Mouse (Mus musculus) heart, adult 2 months (tissue): ENCODE measurements around the gene Klhl8. TPM values are rescaled to one million over a fixed set of nuclear protein-coding genes. Genes with fewer than 3 reads are reported as not detected.

Experiments used
- DNase-seq, 2 experiments: peaks; one replicate each; pipeline ENCODE4 v3.0.0; 2021
- H3K27ac ChIP-seq: fragments of 200-600 bp; 2 replicates; pipeline ENCODE4 v1.8.1; 2022
- H3K27me3 ChIP-seq: fragments of 200-500 bp; 2 replicates; pipeline ENCODE4 v1.6.1; 2012; ENCODE audit warnings: mild to moderate bottlenecking, low read length, inconsistent platforms, mixed read lengths; ENCODE audit not compliant: control insufficient read depth, insufficient read depth
- H3K36me3 ChIP-seq: fragments of 200-500 bp; 2 replicates; pipeline ENCODE4 v1.6.1; 2012; ENCODE audit warnings: low read length, inconsistent platforms; ENCODE audit not compliant: control insufficient read depth, insufficient read depth
- H3K4me1 ChIP-seq: fragments of 200-500 bp; 2 replicates; pipeline ENCODE4 v1.6.1; 2011; ENCODE audit warnings: low read length; ENCODE audit not compliant: control insufficient read depth, insufficient read depth
- H3K4me3 ChIP-seq: fragments of 200-600 bp; 2 replicates; pipeline ENCODE4 v1.8.1; 2022
- H3K79me2 ChIP-seq: fragments of 200-500 bp; replicated peaks from 2 replicates; pipeline ENCODE4 v1.6.1; 2012; ENCODE audit warnings: mild to moderate bottlenecking, inconsistent platforms, low read length, moderate library complexity, mixed read lengths; ENCODE audit not compliant: control insufficient read depth, insufficient read depth
- H3K9ac ChIP-seq: fragments of 200-500 bp; 2 replicates; pipeline ENCODE4 v1.6.1; 2012; ENCODE audit warnings: low read depth, mild to moderate bottlenecking, control low read depth, inconsistent platforms, low read length, mixed read lengths
- CTCF ChIP-seq: fragments of 200-600 bp; IDR thresholded peaks from 2 replicates; pipeline ENCODE4 v1.8.1; 2022; ENCODE audit warnings: antibody characterized with exemption, mild to moderate bottlenecking, moderate library complexity
- EP300 ChIP-seq: fragments of 200-500 bp; IDR thresholded peaks from 2 replicates; pipeline ENCODE4 v1.6.1; 2011; ENCODE audit warnings: low read depth, low read length, control low read depth; ENCODE audit not compliant: insufficient read depth
- POLR2A ChIP-seq: fragments of 200-500 bp; IDR thresholded peaks from 2 replicates; pipeline ENCODE4 v1.6.1; 2011; ENCODE audit warnings: mild to moderate bottlenecking, low read depth, low read length, control low read depth; ENCODE audit not compliant: insufficient read depth
- WGBS: fragments of 180-500 bp; shearing (Covaris S2); methylation state at CpG from one replicate; pipeline ENCODE4 v1.1.7; 2018; 5-methylcytosine and 5-hydroxymethylcytosine counted together
- intact Hi-C: fragments of 180-260 bp; cut with DNase I; formaldehyde crosslinking; loops from one replicate; pipeline ENCODE4 v1.15.1; 2025
- polyA plus RNA-seq: library from polyadenylated mRNA; depleted of rRNA; stranded (reverse); fragments of >200 nt; gene quantifications from 2 replicates; pipeline ENCODE4 v1.2.3, GENCODE M21; 2012
- total RNA-seq, 2 experiments: library from RNA; stranded (reverse); gene quantifications; 2 replicates each; pipeline ENCODE4 v1.2.3; 2021

Klhl8 gene
- total and polyA plus RNA-seq, 3 experiments, result 7.7 to 12.1 (median 11.0) TPM

DNA sequence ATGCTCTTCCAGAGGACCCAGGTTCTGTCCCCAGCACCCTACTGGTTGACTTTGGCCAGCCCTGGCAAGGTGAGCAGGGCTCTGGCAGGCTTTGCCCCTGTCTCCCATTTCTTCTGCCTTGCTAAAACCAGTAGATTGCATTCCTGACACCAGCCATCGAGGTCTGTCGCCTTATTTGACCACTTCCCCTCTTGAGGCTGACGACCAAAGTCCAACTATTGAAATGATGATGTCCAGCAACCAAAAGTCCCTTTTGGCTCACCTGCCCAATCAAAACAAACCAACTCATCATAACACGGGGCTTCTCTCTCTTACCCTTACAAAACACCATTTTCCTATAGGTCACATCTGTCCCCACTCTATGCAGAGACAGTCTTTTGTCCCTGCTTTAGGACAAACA, 2.1 kb upstream of the Klhl8 start:
- no peaks in the 10 kb centered on the region for H3K79me2 ChIP-seq
- DNase-seq, result no peak
- no peaks in the 10 kb centered on the region; the same call in 1 of the 2 replicates for H3K36me3 ChIP-seq
- no peak overlapping the region for H3K4me3 ChIP-seq
- 50% methylated on average over 4 of the region's 4 CpGs for WGBS
- no peak overlapping the region for H3K27ac ChIP-seq
- no peak overlapping the region for H3K9ac ChIP-seq
- no peaks in the 10 kb centered on the region for H3K27me3 ChIP-seq
- no peak for TF ChIP-seq CTCF
- TF ChIP-seq POLR2A, result no peak
- TF ChIP-seq EP300, result no peak
- intact Hi-C loops, result loop anchor here (10.0 kb wide), 1 partner anchor 552 kb away; no protein-coding TSS in a partner anchor
- peaks cover 5% of the 10 kb centered on the region for H3K4me1 ChIP-seq

DNA sequence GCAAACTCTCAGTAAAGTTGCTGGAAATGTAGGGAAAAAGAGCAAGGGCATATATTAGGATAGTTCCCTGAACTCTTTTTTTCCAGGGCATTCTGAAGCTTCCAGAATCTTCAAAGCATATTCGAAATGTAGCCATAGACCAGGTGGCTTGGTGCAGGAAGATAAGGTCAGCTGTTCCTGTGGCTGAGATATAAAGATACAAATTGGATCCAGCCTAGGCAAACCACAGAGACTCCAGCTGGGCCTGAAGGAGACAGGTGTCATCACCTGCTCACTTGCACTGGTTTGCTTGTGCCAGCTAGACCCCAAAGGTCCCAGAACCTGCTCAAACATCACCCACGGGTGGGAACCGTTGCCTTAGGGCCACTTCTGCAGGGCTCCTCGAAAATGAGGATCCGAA, 496 bp upstream of the Klhl8 start:
- peak overlapping the region; percentile 81; the same call in 1 of the 2 replicates for H3K4me3 ChIP-seq
- TF ChIP-seq POLR2A (no peak), CTCF (no peak), EP300 (no peak)
- no peaks in the 10 kb centered on the region for H3K27me3 ChIP-seq
- no peaks in the 10 kb centered on the region for H3K79me2 ChIP-seq
- peaks cover 6% of the 10 kb centered on the region for H3K4me1 ChIP-seq
- 78% methylated on average over 5 of the region's 5 CpGs for WGBS
- H3K9ac ChIP-seq, result no peak overlapping the region
- H3K36me3 ChIP-seq, result no peaks in the 10 kb centered on the region; the same call in 1 of the 2 replicates
- DNase-seq, result no peak
- intact Hi-C loops, result loop anchor here (10.0 kb wide), 1 partner anchor 553 kb away; no protein-coding TSS in a partner anchor
- no peak overlapping the region for H3K27ac ChIP-seq

DNA sequence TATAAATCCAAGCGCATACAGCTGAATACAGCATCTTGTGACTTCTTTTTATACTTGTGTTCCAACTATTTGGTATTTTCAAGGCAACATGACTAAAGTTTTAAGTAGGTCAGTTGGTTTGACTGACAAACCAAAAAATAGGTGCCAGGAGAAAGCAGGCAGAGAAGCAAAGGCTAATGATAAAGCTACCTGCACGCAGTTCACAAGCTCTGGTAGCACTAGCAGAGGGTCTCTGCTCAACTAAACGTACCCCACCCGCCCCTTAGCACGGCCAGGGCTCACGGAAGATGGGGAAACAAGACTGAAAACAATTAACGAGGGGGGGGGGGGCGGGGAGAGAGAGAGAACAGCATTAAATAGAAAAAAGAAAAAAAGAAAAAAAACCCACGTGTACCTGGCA, 903 bp downstream of the Klhl8 start:
- Histone ChIP-seq H3K4me3 (peak overlapping the region; percentile 81), H3K27me3 (no peaks in the 10 kb centered on the region), H3K27ac (no peak overlapping the region; the same call in 1 of the 2 replicates), H3K4me1 (peaks cover 6% of the 10 kb centered on the region), H3K36me3 (no peaks in the 10 kb centered on the region; the same call in 1 of the 2 replicates), H3K9ac (no peak overlapping the region), H3K79me2 (no peaks in the 10 kb centered on the region)
- no peak for DNase-seq
- WGBS, result 24% methylated on average over 8 of the region's 9 CpGs
- TF ChIP-seq POLR2A, result no peak
- TF ChIP-seq EP300, result no peak
- TF ChIP-seq CTCF, result no peak
- intact Hi-C loops, result loop anchor here (10.0 kb wide), 1 partner anchor 555 kb away; no protein-coding TSS in a partner anchor

DNA sequence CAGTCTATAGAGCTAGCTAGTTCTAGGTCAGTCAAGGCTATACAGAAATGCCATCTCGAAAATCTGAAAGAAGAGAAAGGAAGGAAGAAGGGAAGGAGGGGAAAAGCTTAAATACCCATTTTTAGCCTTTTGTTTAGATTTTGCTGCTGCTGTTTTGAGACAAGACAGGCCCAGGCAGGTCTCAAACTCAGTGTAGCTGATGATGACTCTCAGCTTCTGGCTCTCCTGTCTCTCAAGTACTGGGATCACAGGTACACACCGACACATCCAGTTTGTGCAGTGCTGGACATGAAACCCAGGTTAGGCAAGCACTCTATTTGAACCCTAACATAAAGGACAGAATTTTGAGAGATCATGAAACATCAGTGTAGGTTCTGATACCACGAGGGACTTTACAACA, 1.6 kb downstream of the Klhl8 start:
- no peak overlapping the region; the same call in 1 of the 2 replicates for H3K4me3 ChIP-seq
- WGBS, result 64% methylated on average over 3 of the region's 3 CpGs
- no peak overlapping the region for H3K9ac ChIP-seq
- DNase-seq, result no peak
- no peaks in the 10 kb centered on the region; the same call in 1 of the 2 replicates for H3K36me3 ChIP-seq
- intact Hi-C loops, result no loop called here
- H3K27ac ChIP-seq, result peak overlapping the region; percentile 38
- H3K27me3 ChIP-seq, result no peaks in the 10 kb centered on the region
- H3K4me1 ChIP-seq, result peaks cover 6% of the 10 kb centered on the region
- H3K79me2 ChIP-seq, result no peaks in the 10 kb centered on the region
- TF ChIP-seq POLR2A, result no peak

DNA sequence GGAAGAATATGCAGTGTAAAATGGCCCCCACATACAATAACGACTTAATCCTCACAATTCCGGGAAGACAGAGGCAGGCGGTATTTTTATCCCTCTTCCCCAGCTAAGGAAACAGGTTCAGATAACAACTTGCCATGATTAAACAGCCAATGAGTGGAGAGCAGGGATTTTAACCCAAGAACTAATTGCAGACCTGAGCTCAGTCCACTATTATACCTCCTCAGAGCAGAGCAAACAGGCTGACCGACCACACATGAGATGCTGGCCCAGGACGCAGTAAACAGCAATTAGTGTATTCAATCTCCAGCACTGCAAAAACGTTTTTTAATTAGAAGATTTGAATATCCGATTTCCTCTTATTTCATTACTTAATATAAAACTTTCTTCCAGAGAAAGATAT, 2.2 kb downstream of the Klhl8 start:
- H3K36me3 ChIP-seq, result no peaks in the 10 kb centered on the region; the same call in 1 of the 2 replicates
- no peak for TF ChIP-seq EP300
- no peak for TF ChIP-seq CTCF
- TF ChIP-seq POLR2A, result no peak
- H3K79me2 ChIP-seq, result no peaks in the 10 kb centered on the region; the same call in 1 of the 2 replicates
- intact Hi-C loops, result no loop called here
- peak overlapping the region; percentile 38 for H3K27ac ChIP-seq
- no peak overlapping the region for H3K4me3 ChIP-seq
- peaks cover 6% of the 10 kb centered on the region for H3K4me1 ChIP-seq
- 30% methylated on average over 7 of the region's 7 CpGs for WGBS
- H3K9ac ChIP-seq, result no peak overlapping the region
- DNase-seq, result no peak
- no peaks in the 10 kb centered on the region for H3K27me3 ChIP-seq

DNA sequence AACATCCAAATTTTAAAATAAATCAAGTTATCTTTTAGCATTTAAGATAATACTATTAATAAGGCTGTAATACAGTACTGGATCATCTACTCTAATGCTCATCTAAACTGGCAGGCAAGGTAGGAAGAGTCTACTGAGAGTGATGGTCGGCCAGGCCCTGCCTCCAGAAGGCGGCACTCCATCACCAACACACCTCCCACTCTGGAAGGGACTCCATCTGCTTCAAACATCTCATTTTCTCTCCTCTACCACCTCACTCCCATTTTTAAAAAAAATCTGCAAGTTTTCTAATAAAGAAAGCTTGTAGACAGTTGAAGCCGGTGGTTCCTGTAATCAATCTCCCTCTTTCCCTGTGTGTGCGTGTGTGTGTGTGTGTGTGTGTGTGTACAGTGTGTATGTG, 3.2 kb downstream of the Klhl8 start:
- intact Hi-C loops, result no loop called here
- Histone ChIP-seq H3K27ac (no peak overlapping the region), H3K4me3 (no peak overlapping the region), H3K9ac (no peak overlapping the region), H3K36me3 (no peaks in the 10 kb centered on the region; the same call in 1 of the 2 replicates), H3K4me1 (peaks cover 6% of the 10 kb centered on the region), H3K79me2 (peaks cover 1% of the 10 kb centered on the region; the same call in 1 of the 2 replicates), H3K27me3 (no peaks in the 10 kb centered on the region)
- no peak for DNase-seq
- 80% methylated on average over 4 of the region's 4 CpGs for WGBS
- TF ChIP-seq EP300, result no peak
- no peak for TF ChIP-seq POLR2A
- no peak for TF ChIP-seq CTCF
